In genomic region chr8:95320224-95321139, GRCm38 (mm10) we compare ENCODE assay signal across 8 mouse cellular contexts. TPM values are rescaled to one million over a fixed set of nuclear protein-coding genes. Genes with fewer than 3 reads are reported as not detected.
A peak's percentile ranks its signal among the peaks of the same experiment; 100 is the strongest.
DNase-seq lines count a peak whose midpoint lies in the region; ATAC-seq and TF ChIP-seq lines count a peak whose summit lies in the region.
"Had no signal": no experiment of that assay in that cellular context is flagged by ENCODE, and none has a peak within 500 bp of the region (broad histone marks: within the 10 kb centered on the region; RNA-seq: fewer than 3 reads in every experiment).

No protein-coding gene starts in this region.

- H3K4me1 ChIP-seq in forebrain, embryonic 15.5 days: peaks cover 11% of the 10 kb centered on the region
- peaks cover 15% of the 10 kb centered on the region; the same call in 1 of the 2 replicates for H3K4me1 ChIP-seq in intestine, embryonic 15.5 days (replicated peaks)
- peaks cover 12% of the 10 kb centered on the region for H3K4me1 ChIP-seq in liver, postnatal 0 days (ENCODE audit: insufficient read depth)
- peaks cover 10% of the 10 kb centered on the region; the same call in 1 of the 2 replicates for H3K4me1 ChIP-seq in neural tube, embryonic 12.5 days

- peaks cover 17% of the 10 kb centered on the region for H3K36me3 ChIP-seq in forebrain, embryonic 15.5 days
- H3K36me3 ChIP-seq in intestine, embryonic 15.5 days: peaks cover under 1% of the 10 kb centered on the region; the same call in 1 of the 2 replicates
- H3K36me3 ChIP-seq in liver, postnatal 0 days (replicated peaks; ENCODE audit: insufficient read depth, low read length): no peaks in the 10 kb centered on the region
- H3K36me3 ChIP-seq in neural tube, embryonic 12.5 days: peaks cover 13% of the 10 kb centered on the region

- peak overlapping the region; percentile 75 for H3K4me2 ChIP-seq in forebrain, embryonic 15.5 days (replicated peaks)
- peak overlapping the region; percentile 98 for H3K4me2 ChIP-seq in intestine, embryonic 15.5 days (replicated peaks)
- peak overlapping the region; percentile 89 for H3K4me2 ChIP-seq in liver, postnatal 0 days (ENCODE audit: low read depth, low read length)
- peak overlapping the region; percentile 72 for H3K4me2 ChIP-seq in neural tube, embryonic 12.5 days (replicated peaks)

- peak overlapping the region; percentile 38 for H3K4me3 ChIP-seq in forebrain, embryonic 15.5 days
- peak overlapping the region; percentile 45 for H3K4me3 ChIP-seq in intestine, embryonic 15.5 days (replicated peaks)
- H3K4me3 ChIP-seq in liver, postnatal 0 days (ENCODE audit: low read depth, low read length): peak overlapping the region; percentile 38
- H3K4me3 ChIP-seq in neural tube, embryonic 12.5 days: peak overlapping the region; percentile 36

- peak; percentile 48 for TF ChIP-seq CTCF in liver, postnatal 0 days (IDR thresholded peaks at IDR 0.05; ENCODE audit: low read depth)

- peak; percentile 42 for DNase-seq in cerebellum, adult 11-12 months
- peak; percentile 76 for DNase-seq in liver, postnatal 0 days
- DNase-seq in testis, postnatal 10 days (ENCODE audit: low spot score): peak; percentile 79

- H3K27me3 ChIP-seq in forebrain, embryonic 15.5 days: peaks cover 3% of the 10 kb centered on the region; the same call in 1 of the 2 replicates
- no peaks in the 10 kb centered on the region for H3K27me3 ChIP-seq in intestine, embryonic 15.5 days (replicated peaks)
- no peaks in the 10 kb centered on the region for H3K27me3 ChIP-seq in liver, postnatal 0 days (ENCODE audit: insufficient read depth, low read length)
- H3K27me3 ChIP-seq in neural tube, embryonic 12.5 days (replicated peaks): peaks cover 8% of the 10 kb centered on the region; the same call in 1 of the 2 replicates

- H3K9ac ChIP-seq in forebrain, embryonic 15.5 days (replicated peaks): peak overlapping the region; percentile 46
- H3K9ac ChIP-seq in intestine, embryonic 15.5 days: peak overlapping the region; percentile 41
- peak overlapping the region; percentile 12; the same call in 1 of the 2 replicates for H3K9ac ChIP-seq in liver, postnatal 0 days (replicated peaks)
- peak overlapping the region; percentile 51 for H3K9ac ChIP-seq in neural tube, embryonic 12.5 days

- no peak for TF ChIP-seq EP300 in liver, postnatal 0 days (IDR thresholded peaks at IDR 0.05; ENCODE audit: low read depth)

- H3K27ac ChIP-seq in forebrain, embryonic 15.5 days (replicated peaks): no peak overlapping the region
- no peak overlapping the region for H3K27ac ChIP-seq in intestine, embryonic 15.5 days
- H3K27ac ChIP-seq in liver, postnatal 0 days (ENCODE audit: low read depth): no peak overlapping the region
- no peak overlapping the region for H3K27ac ChIP-seq in neural tube, embryonic 12.5 days

- peak; percentile 97 for ATAC-seq in activated CD4-positive, CD25-positive, alpha-beta regulatory T cell, adult 4 months
- peak; percentile 62 for ATAC-seq in forebrain, embryonic 15.5 days (replicated peaks)
- ATAC-seq in intestine, embryonic 15.5 days: peak; percentile 93
- ATAC-seq in liver, postnatal 0 days: peak; percentile 75
- ATAC-seq in neural tube, embryonic 12.5 days (ENCODE audit: low FRiP score, low read depth): peak; percentile 66

- 2% methylated on average over 41 of the region's 41 CpGs for WGBS in forebrain, embryonic 15.5 days
- 2% methylated on average over 41 of the region's 41 CpGs for WGBS in intestine, embryonic 15.5 days
- 3% methylated on average over 40 of the region's 41 CpGs for WGBS in liver, postnatal 0 days (ENCODE audit: insufficient replicate concordance)
- WGBS in neural tube, embryonic 12.5 days: 2% methylated on average over 41 of the region's 41 CpGs

- H3K9me3 ChIP-seq in forebrain, embryonic 15.5 days: no peaks in the 10 kb centered on the region
- no peaks in the 10 kb centered on the region for H3K9me3 ChIP-seq in intestine, embryonic 15.5 days
- H3K9me3 ChIP-seq in liver, postnatal 0 days (ENCODE audit: low read length): no peaks in the 10 kb centered on the region
- no peaks in the 10 kb centered on the region for H3K9me3 ChIP-seq in neural tube, embryonic 12.5 days

RNA-seq across cellular contexts. Expression of gene Tepp, which starts 10.1 kb away (rescaled TPM):
- polyA plus RNA-seq in activated CD4-positive, CD25-positive, alpha-beta regulatory T cell, adult 4 months (2017; shearing (Covaris generic)): not detected
- 1.3 and 1.4 TPM in 2 replicates for polyA plus RNA-seq in forebrain, embryonic 15.5 days (2015; fragmentation: Nextera tagmentation; extraction: Ambion mirVana)
- 0.37 TPM in 1 of 2 replicates, not detected in the other for polyA plus RNA-seq in intestine, embryonic 15.5 days (2015; fragmentation: Nextera tagmentation; extraction: Ambion mirVana)
- polyA plus RNA-seq in liver, postnatal 0 days (2015; fragmentation: Nextera tagmentation; extraction: Ambion mirVana): not detected in 2 replicates
- polyA plus RNA-seq in neural tube, embryonic 12.5 days (2016; fragmentation: Nextera tagmentation; extraction: Ambion mirVana): 0.50 TPM in 1 of 2 replicates, not detected in the other
- polyA plus RNA-seq: large intestine, adult 2 months had no signal

RNA-seq across cellular contexts. Expression of gene Zfp319, which starts 11.3 kb away (rescaled TPM):
- 1 to 10 TPM; 3.2 to 4.5 TPM for polyA plus RNA-seq in activated CD4-positive, CD25-positive, alpha-beta regulatory T cell, adult 4 months (2017; shearing (Covaris generic))
- 18.6 and 19.8 TPM in 2 replicates for polyA plus RNA-seq in forebrain, embryonic 15.5 days (2015; fragmentation: Nextera tagmentation; extraction: Ambion mirVana)
- polyA plus RNA-seq in intestine, embryonic 15.5 days (2015; fragmentation: Nextera tagmentation; extraction: Ambion mirVana): 5.7 and 5.9 TPM in 2 replicates
- polyA plus RNA-seq in liver, postnatal 0 days (2015; fragmentation: Nextera tagmentation; extraction: Ambion mirVana): 0.94 and 0.97 TPM in 2 replicates
- polyA plus RNA-seq in neural tube, embryonic 12.5 days (2016; fragmentation: Nextera tagmentation; extraction: Ambion mirVana): 19.8 and 20.5 TPM in 2 replicates

RNA-seq across cellular contexts. Expression of gene Usb1, which starts 11.6 kb away (rescaled TPM):
- 10 to 100 TPM; 51.4 to 65.4 TPM for polyA plus RNA-seq in activated CD4-positive, CD25-positive, alpha-beta regulatory T cell, adult 4 months (2017; shearing (Covaris generic))
- 44.4 and 45.9 TPM in 2 replicates for polyA plus RNA-seq in forebrain, embryonic 15.5 days (2015; fragmentation: Nextera tagmentation; extraction: Ambion mirVana)
- polyA plus RNA-seq in intestine, embryonic 15.5 days (2015; fragmentation: Nextera tagmentation; extraction: Ambion mirVana): 40.1 and 41.2 TPM in 2 replicates
- polyA plus RNA-seq in liver, postnatal 0 days (2015; fragmentation: Nextera tagmentation; extraction: Ambion mirVana): 10.9 and 12.0 TPM in 2 replicates
- polyA plus RNA-seq in neural tube, embryonic 12.5 days (2016; fragmentation: Nextera tagmentation; extraction: Ambion mirVana): 36.4 and 39.2 TPM in 2 replicates

RNA-seq across cellular contexts. Expression of gene Cngb1, which starts 14.1 kb away (rescaled TPM):
- under 1 TPM in 1 of 2 experiments, not detected in 1; 0.22 TPM for polyA plus RNA-seq in activated CD4-positive, CD25-positive, alpha-beta regulatory T cell, adult 4 months (2017; shearing (Covaris generic))
- 0.18 and 0.31 TPM in 2 replicates for polyA plus RNA-seq in forebrain, embryonic 15.5 days (2015; fragmentation: Nextera tagmentation; extraction: Ambion mirVana)
- 0.73 and 0.94 TPM in 2 replicates for polyA plus RNA-seq in intestine, embryonic 15.5 days (2015; fragmentation: Nextera tagmentation; extraction: Ambion mirVana)
- polyA plus RNA-seq in liver, postnatal 0 days (2015; fragmentation: Nextera tagmentation; extraction: Ambion mirVana): 0.08 and 0.29 TPM in 2 replicates
- 0.47 and 0.85 TPM in 2 replicates for polyA plus RNA-seq in neural tube, embryonic 12.5 days (2016; fragmentation: Nextera tagmentation; extraction: Ambion mirVana)

RNA-seq across cellular contexts. Expression of gene Mmp15, which starts 31.6 kb away (rescaled TPM):
- 1 to 10 TPM in 1 of 2 experiments, under 1 TPM in 1; 0.95 to 1.6 TPM for polyA plus RNA-seq in activated CD4-positive, CD25-positive, alpha-beta regulatory T cell, adult 4 months (2017; shearing (Covaris generic))
- 13.8 and 15.0 TPM in 2 replicates for polyA plus RNA-seq in forebrain, embryonic 15.5 days (2015; fragmentation: Nextera tagmentation; extraction: Ambion mirVana)
- 13.8 and 14.8 TPM in 2 replicates for polyA plus RNA-seq in intestine, embryonic 15.5 days (2015; fragmentation: Nextera tagmentation; extraction: Ambion mirVana)
- 0.66 and 0.76 TPM in 2 replicates for polyA plus RNA-seq in liver, postnatal 0 days (2015; fragmentation: Nextera tagmentation; extraction: Ambion mirVana)
- polyA plus RNA-seq in neural tube, embryonic 12.5 days (2016; fragmentation: Nextera tagmentation; extraction: Ambion mirVana): 36.4 and 41.3 TPM in 2 replicates
